Mouse (Mus musculus) gastrocnemius, postnatal 4 days (tissue): ENCODE measurements around the gene Irak1. TPM values are rescaled to one million over a fixed set of nuclear protein-coding genes. Genes with fewer than 3 reads are reported as not detected.

Source experiments
- DNase-seq, 2 experiments: peaks; one replicate each; pipeline ENCODE4 v3.0.0; 2021 to 2022; ENCODE audit warnings: low spot score in 2 of 2, mixed read lengths in 2 of 2
- microRNA-seq: library from miRNA; unstranded; fragments of <30 nt; microRNA quantifications from one replicate; pipeline ENCODE4 v1.2.0, GENCODE M21; 2021
- total RNA-seq, 2 experiments: library from RNA; stranded (reverse); gene quantifications; 2 replicates each; pipeline ENCODE4 v1.2.3; 2021

Irak1 gene
- total RNA-seq, 2 experiments from 2014 or later = 51.0 to 58.8 TPM

DNA sequence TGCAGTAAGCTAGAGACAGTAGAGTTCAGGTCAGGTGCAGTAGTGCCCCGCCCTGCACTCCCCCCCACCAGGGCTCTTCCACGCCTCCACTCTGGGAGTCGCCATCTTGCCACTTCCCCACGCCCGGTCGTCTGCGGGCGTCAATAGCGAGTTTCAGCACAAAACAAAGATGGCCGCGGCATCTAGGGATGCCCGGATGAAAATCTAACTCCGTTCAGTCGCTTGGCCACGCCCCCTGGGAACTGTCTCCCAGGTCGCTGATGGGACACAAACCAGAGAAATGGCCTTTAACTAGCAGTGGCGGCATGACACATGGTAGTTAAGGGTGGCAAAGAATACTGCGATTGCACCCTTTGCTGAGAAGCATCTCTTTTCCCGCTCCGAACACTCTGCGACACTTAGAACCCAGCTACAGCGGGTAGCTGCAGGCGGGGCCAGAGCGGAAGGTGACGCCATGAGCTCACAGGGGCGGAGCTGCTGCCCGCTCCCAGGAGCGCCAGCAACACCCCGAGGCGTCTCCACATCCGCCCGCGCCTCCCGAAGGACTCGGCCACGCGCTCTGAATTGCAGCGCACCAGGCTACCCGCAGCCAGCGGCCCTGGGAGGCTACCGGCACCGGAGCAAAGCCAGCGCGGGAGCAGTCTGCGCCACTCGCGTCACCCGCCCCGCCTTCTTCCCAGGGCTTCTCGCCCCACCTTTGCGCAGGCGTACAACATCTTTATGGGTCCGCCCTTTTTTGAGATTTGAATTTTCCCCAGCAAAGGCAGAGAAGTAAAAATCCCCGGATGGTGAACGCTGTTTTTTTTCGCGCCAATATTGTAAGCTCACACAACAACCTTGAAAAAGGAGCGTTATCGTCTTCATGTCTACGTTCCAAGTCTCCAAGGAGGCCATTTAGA, 56.3 kb downstream of the Irak1 start:
- peak; percentile 67 to 88 for DNase-seq

DNA sequence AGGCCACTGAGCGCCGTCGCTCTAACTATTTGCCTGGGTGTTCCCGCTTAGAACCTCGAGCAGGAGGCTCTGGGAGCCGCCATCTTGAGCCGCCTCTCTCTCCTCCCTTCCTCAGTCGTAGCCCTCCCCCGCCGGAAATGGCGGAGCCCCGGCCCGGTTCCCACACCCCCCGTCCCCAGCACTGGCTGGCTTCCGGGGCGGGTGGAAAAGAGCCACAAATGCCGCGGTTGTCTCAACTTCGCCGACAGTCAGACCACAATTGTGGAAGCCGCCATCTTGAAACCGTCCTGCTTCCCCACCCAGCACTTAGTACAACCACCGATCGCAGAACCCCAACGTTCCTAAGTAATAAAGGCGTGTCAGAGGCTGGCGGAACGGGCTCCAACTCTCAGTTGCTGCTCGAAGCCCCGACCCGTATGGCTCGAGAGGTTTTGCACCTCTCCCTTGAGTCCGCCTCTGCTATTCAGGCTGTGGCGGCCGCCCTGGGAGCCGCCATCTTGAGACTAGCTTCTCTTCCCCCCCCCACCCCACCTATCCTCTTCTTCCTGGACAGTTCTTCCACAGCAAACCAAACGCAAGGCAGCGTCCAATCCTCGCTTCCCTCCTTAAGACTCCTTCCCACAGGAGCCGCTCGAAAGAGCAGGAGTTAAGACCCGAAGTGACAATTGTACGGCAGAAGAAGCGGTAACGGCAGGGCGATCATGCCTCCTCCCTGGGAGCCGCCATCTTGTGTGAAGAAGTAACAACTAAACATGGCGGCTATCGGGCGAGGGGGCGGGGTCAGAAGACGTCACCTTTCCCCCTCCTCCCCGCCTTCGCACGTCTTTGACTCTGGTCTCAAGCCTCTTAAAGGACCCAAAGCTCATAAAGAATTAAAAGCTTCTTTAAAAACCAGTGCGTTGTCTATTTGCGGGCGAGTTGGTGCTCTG, 57.2 kb downstream of the Irak1 start, which contains the start of gene Hcfc1:
Gene Hcfc1 (minus strand): TSS at position 110 of the 929 bp plus-strand sequence.
- DNase-seq = peak; percentile 83 to 86

DNA sequence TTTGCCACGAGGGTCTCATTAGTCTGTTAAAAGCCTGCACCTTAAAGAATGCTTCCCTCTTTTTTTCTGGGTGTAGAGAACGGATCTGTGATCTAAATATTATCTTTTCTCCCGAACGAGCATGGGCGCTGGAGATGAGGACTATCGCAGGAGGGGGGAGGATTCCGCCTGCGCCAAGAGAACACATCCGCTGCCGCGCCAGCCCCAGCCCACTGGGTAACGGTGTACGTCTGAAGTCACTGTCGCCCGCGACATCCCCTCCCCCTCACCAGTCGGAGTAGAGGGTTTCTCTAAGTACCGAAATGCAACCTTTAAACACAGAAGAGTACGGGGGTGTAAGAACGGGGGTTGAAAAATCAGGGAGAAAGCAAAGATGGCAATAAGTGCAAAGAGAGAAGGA, 58.4 kb downstream of the Irak1 start:
- no peak for DNase-seq

DNA sequence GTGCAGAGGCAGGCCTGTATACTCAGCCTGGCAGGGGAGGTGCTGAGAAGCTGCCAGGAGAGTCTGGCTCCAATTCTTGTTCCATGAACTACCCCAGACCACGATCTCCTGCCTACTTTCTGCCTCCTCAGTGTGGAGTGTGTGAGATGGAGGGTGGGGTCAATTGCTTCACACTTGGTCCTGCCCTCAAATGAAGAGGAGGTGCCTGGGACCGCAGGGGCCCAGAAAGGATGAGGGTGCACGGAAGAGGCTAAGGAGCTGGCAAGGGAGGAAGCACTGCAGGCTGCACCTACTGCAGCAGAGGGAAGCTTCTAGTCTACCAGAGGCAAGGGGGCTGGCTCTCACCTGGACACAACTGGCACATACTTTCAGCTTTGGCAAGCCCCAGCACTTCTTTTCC, 59.4 kb downstream of the Irak1 start:
- DNase-seq = no peak

Small RNAs within 50 kb of the gene (microRNA-seq; reads per million reads assigned to microRNA genes)
- gene Mir5132 (not detected), gene Mir718 (not detected)

Other genes with a start within 250 kb of the Irak1 start
- 100 to 1,000 TPM; 150 to 153 TPM for gene Srpk3, start 249.5 kb downstream of the Irak1 start, total RNA-seq
- 100 to 1,000 TPM; 221 to 247 TPM for gene Idh3g, start 237.0 kb downstream of the Irak1 start, total RNA-seq
- 100 to 1,000 TPM; 118 to 128 TPM for gene Ssr4, start 236.9 kb downstream of the Irak1 start, total RNA-seq
- gene Pdzd4, start 198.9 kb downstream of the Irak1 start, total RNA-seq = 1 to 10 TPM; 6.7 to 6.8 TPM
- gene Avpr2, start 131.8 kb downstream of the Irak1 start, total RNA-seq = not detected
- 1 to 10 TPM; 4.2 to 4.3 TPM for gene L1cam, start 127.8 kb downstream of the Irak1 start, total RNA-seq
- gene Arhgap4, start 102.0 kb downstream of the Irak1 start, total RNA-seq = 1 to 10 TPM; 2.4 to 2.8 TPM
- 10 to 100 TPM; 71.4 to 75.8 TPM for gene Naa10, start 102.0 kb downstream of the Irak1 start, total RNA-seq
- gene Renbp, start 93.1 kb downstream of the Irak1 start, total RNA-seq = 1 to 10 TPM; 7.9 to 9.6 TPM
- gene Hcfc1, start 57.6 kb downstream of the Irak1 start, total RNA-seq = 10 to 100 TPM; 75.4 to 83.5 TPM
- gene Opn1mw, start 103.5 kb upstream of the Irak1 start, total RNA-seq = not detected
- gene Mecp2, start 111.4 kb upstream of the Irak1 start, total RNA-seq = 10 to 100 TPM; 45.4 to 48.7 TPM
- not detected for gene Tex28, start 143.9 kb upstream of the Irak1 start, total RNA-seq
- gene Tktl1, start 153.3 kb upstream of the Irak1 start, total RNA-seq = not detected
- gene Flna, start 225.9 kb upstream of the Irak1 start, total RNA-seq = 100 to 1,000 TPM; 265 to 281 TPM
- gene Emd, start 230.8 kb upstream of the Irak1 start, total RNA-seq = 10 to 100 TPM; 31.2 to 34.0 TPM
- 100 to 1,000 TPM; 263 to 305 TPM for gene Rpl10, start 246.9 kb upstream of the Irak1 start, total RNA-seq